Mouse (Mus musculus): Measurements from ENCODE around the gene Zfp536. TPM values are rescaled to one million over a fixed set of nuclear protein-coding genes. Genes with fewer than 3 reads are reported as not detected.
A peak's percentile ranks its signal among the peaks of the same experiment; 100 is the strongest.

The Zfp536 gene
- polyA plus RNA-seq, 1 experiment from 2014 or later, result 14.9 TPM

DNA sequence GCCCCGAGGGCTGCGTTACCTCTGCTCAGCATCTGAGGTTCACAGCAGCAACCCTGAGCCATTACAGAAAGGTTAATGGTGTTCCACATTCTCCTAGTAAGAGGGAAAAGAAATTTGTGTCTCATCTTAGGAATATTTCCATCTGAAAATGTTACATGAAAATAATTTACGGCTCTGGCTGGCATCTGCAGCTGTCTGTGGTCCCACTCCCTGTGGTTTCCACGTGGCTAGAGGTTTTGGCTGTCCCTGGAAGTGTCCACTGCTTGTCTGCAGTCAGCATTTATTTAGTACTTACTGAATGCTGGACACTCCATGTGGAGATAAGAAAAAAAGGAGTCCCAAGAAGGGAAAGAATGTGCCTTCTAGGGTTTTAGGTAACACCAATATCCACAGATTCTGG, 15.3 kb upstream of the Zfp536 start:
- H3K27me3 ChIP-seq (ENCODE audit: control insufficient read depth, insufficient read depth, low read length), result no peaks in the 10 kb centered on the region
- H3K4me3 ChIP-seq (replicated peaks; ENCODE audit: low read length), result no peak overlapping the region
- H3K36me3 ChIP-seq (ENCODE audit: control insufficient read depth, insufficient read depth, low read length), result no peaks in the 10 kb centered on the region
- H3K4me2 ChIP-seq (ENCODE audit: low read depth, low read length), result no peak overlapping the region
- no peak for ATAC-seq (ENCODE audit: insufficient read depth, low FRiP score)
- 0 out of 2 replicates have a peak, but pooled peaks cover 5% of the 10 kb centered on the region for H3K9me3 ChIP-seq (replicated peaks; ENCODE audit: control insufficient read depth, low read length)
- no peak overlapping the region for H3K27ac ChIP-seq (ENCODE audit: low read length)
- H3K4me1 ChIP-seq (ENCODE audit: control insufficient read depth, insufficient read depth, low read length), result no peaks in the 10 kb centered on the region
- no peak overlapping the region for H3K9ac ChIP-seq (ENCODE audit: low read length)
- WGBS, result 72% methylated on average over 4 of the region's 4 CpGs

DNA sequence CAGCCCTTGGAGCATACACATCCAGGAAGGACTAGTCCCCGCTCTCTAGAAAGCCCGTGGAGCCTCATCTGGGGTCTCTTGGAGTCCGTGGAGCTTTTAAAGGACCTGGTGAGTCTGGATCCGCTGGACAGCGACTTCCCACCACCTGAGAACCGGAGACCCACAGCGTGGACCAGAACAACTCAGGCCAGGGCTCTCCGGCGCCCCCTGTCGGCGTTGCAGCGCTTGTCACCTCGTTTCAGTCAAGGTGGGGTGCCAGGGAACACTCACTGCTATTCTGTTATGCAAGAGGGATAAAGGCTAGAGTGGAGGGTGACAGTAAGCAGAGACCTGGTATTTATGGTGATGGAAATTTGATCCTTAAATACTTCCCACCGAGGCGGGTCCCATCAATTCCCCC, 2.1 kb upstream of the Zfp536 start:
- Histone ChIP-seq H3K4me3 (replicated peaks; ENCODE audit: low read length) (no peak overlapping the region), H3K4me2 (ENCODE audit: low read depth, low read length) (no peak overlapping the region), H3K9ac (ENCODE audit: low read length) (no peak overlapping the region), H3K27me3 (ENCODE audit: control insufficient read depth, insufficient read depth, low read length) (peaks cover 42% of the 10 kb centered on the region), H3K27ac (ENCODE audit: low read length) (no peak overlapping the region), H3K4me1 (ENCODE audit: control insufficient read depth, insufficient read depth, low read length) (peaks cover 12% of the 10 kb centered on the region; the same call in 1 of the 2 replicates), H3K9me3 (replicated peaks; ENCODE audit: control insufficient read depth, low read length) (no peaks in the 10 kb centered on the region), H3K36me3 (ENCODE audit: control insufficient read depth, insufficient read depth, low read length) (no peaks in the 10 kb centered on the region)
- ATAC-seq (ENCODE audit: insufficient read depth, low FRiP score), result no peak
- 3% methylated on average over 15 of the region's 15 CpGs for WGBS

DNA sequence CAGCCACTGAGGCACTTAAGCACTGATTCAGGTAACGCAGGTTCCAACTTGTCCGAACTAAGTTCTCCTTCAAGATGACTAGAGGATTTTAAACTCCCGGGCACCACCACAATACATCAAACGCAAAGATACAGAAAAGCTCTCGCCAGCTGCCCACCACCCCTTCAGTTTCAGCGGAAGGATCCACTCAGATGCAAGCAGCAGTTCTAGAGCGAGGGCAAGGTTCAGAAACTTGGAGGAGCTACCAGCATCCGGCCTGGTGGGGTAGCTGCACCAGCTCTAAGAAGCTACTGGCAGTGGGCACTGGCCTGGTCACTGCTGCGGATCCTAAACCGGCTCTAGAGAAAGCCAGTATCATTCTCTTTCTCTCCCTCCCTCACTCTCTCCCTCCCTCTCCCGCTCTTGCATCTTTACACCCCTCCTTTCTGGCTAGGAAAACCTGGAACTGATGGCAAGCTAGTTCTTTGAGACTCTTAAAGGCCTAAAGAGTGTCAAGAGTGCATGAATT, 1.1 kb upstream of the Zfp536 start:
- Histone ChIP-seq H3K9me3 (replicated peaks; ENCODE audit: control insufficient read depth, low read length) (no peaks in the 10 kb centered on the region), H3K4me1 (ENCODE audit: control insufficient read depth, insufficient read depth, low read length) (peaks cover 16% of the 10 kb centered on the region; the same call in 1 of the 2 replicates), H3K27ac (ENCODE audit: low read length) (no peak overlapping the region), H3K4me2 (ENCODE audit: low read depth, low read length) (no peak overlapping the region), H3K27me3 (ENCODE audit: control insufficient read depth, insufficient read depth, low read length) (peaks cover 51% of the 10 kb centered on the region), H3K4me3 (replicated peaks; ENCODE audit: low read length) (no peak overlapping the region), H3K36me3 (ENCODE audit: control insufficient read depth, insufficient read depth, low read length) (no peaks in the 10 kb centered on the region), H3K9ac (ENCODE audit: low read length) (no peak overlapping the region)
- 46% methylated on average over 11 of the region's 11 CpGs for WGBS
- ATAC-seq (ENCODE audit: insufficient read depth, low FRiP score), result no peak

DNA sequence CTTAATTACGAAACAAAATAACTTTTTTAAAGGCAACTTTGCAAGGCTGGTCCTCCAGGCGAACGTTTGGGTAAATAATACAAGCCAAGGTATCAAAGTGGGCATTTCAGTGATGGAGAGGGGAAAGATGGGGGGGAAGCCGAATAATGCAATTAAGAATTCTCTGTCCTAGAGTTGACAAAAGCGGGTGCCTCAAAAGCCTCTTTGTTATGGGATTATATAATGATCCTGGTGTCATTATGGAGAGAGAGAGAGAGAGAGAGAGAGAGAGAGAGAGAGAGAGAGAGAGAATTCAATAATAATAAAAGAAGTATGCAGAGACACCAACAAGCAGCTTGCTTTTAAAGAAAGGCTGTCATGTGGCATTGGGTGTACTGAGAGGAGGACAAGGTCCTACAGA, 465 bp upstream of the Zfp536 start:
- Histone ChIP-seq H3K4me1 (ENCODE audit: control insufficient read depth, insufficient read depth, low read length) (peaks cover 16% of the 10 kb centered on the region; the same call in 1 of the 2 replicates), H3K36me3 (ENCODE audit: control insufficient read depth, insufficient read depth, low read length) (no peaks in the 10 kb centered on the region), H3K9me3 (replicated peaks; ENCODE audit: control insufficient read depth, low read length) (no peaks in the 10 kb centered on the region), H3K9ac (ENCODE audit: low read length) (no peak overlapping the region), H3K4me3 (replicated peaks; ENCODE audit: low read length) (no peak overlapping the region; the same call in 1 of the 2 replicates), H3K27ac (ENCODE audit: low read length) (no peak overlapping the region), H3K27me3 (ENCODE audit: control insufficient read depth, insufficient read depth, low read length) (peaks cover 54% of the 10 kb centered on the region), H3K4me2 (ENCODE audit: low read depth, low read length) (peak overlapping the region; percentile 96; the same call in 1 of the 2 replicates)
- WGBS, result 24% methylated on average over 5 of the region's 5 CpGs
- ATAC-seq (ENCODE audit: insufficient read depth, low FRiP score), result no peak

DNA sequence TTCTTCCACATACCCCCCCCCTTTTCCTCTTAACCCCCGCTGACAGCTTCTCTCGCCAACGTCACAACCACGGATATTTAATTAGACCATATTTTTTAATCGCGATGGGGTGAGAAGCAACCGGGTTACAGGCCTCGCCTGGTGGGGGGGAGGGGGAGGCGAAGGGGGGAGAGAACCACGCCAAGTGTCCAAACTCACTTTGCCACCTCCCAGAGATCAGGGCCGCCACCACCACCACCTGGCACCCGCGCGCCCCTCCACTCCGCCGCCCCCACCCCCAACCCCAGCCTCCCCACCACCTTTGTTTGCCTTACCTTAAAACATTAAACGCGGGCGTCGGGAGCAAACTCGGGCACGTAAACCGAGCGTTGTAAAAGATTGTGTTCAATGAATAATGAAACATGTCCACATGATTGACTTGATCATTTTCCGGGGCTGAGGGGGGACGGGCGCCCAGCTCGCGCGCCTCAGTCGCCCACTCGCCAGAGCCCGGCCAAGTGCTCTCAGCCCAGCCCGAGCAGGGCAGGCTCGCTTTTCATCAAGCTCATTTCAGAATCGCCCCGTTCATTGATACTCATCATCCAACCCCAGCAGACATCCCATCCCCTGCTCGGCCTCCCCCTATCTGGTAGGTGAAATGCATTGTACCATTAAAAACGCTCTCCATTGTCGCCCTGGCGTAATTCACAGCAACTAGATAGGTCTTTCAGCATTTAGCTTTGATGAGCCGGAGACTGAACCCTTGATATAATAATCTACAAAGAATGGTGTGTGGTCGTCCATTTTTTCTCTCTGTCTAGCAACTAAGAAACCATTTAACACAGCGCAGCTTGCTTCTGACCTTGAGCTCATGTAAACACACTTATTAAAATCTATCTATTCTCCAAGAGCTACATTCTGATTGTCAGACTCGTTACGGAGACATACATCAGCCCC, 797 bp downstream of the Zfp536 start:
- Histone ChIP-seq H3K27me3 (ENCODE audit: control insufficient read depth, insufficient read depth, low read length) (peaks cover 67% of the 10 kb centered on the region), H3K27ac (ENCODE audit: low read length) (peak overlapping the region; percentile 44), H3K9me3 (replicated peaks; ENCODE audit: control insufficient read depth, low read length) (no peaks in the 10 kb centered on the region), H3K9ac (ENCODE audit: low read length) (peak overlapping the region; percentile 79), H3K4me2 (ENCODE audit: low read depth, low read length) (peak overlapping the region; percentile 96), H3K4me3 (replicated peaks; ENCODE audit: low read length) (peak overlapping the region; percentile 65), H3K36me3 (ENCODE audit: control insufficient read depth, insufficient read depth, low read length) (no peaks in the 10 kb centered on the region), H3K4me1 (ENCODE audit: control insufficient read depth, insufficient read depth, low read length) (peaks cover 16% of the 10 kb centered on the region; the same call in 1 of the 2 replicates)
- WGBS, result under 1% methylated on average over 45 of the region's 46 CpGs
- no peak for ATAC-seq (ENCODE audit: insufficient read depth, low FRiP score)

DNA sequence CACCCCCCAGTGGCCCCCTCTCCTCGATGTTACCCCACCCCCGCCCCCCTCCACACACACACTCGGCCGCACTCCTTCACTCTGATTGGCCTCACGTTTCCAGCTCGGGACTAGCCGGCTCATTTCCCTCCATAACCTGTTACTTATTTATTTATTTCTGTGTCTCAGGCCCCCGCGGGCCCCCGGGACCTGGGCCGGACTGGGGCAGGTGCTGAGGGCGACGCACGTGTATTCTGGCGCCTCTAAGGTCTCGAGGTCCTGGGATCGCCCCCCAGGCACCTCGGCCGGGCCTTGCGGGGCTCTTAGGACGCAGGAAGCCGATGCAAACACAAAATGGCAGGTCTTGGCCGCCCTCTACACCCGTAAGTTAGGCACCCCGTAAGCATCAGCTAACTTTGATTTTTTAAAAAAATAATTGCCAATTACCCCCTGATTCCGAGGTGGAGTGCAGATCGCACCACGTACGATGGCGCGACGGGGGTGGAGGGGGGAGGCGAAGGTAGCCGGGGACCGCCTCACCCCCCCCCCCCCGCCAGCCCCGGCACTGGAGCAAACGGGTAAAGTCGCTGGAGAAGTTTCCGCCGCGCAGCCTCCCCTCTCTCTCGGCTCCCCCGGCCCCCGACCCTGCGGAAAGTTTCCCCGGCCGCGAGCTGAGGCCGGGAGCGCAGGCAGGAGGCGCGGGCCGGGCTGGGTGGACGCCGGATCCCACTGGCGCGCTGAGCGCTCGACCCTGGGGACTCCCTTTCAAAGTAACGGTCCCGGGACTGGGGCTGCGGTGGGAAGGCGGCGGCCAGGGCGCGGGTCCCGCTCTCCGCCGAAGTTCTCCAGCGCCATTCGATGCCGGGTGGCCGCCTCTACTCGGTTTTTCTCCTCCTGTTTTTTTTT, 1.7 kb downstream of the Zfp536 start:
- Histone ChIP-seq H3K9me3 (replicated peaks; ENCODE audit: control insufficient read depth, low read length) (no peaks in the 10 kb centered on the region), H3K4me3 (replicated peaks; ENCODE audit: low read length) (peak overlapping the region; percentile 65), H3K4me2 (ENCODE audit: low read depth, low read length) (peak overlapping the region; percentile 96), H3K27me3 (ENCODE audit: control insufficient read depth, insufficient read depth, low read length) (peaks cover 73% of the 10 kb centered on the region), H3K27ac (ENCODE audit: low read length) (peak overlapping the region; percentile 78), H3K9ac (ENCODE audit: low read length) (peak overlapping the region; percentile 79), H3K36me3 (ENCODE audit: control insufficient read depth, insufficient read depth, low read length) (no peaks in the 10 kb centered on the region), H3K4me1 (ENCODE audit: control insufficient read depth, insufficient read depth, low read length) (peaks cover 16% of the 10 kb centered on the region; the same call in 1 of the 2 replicates)
- under 1% methylated on average over 68 of the region's 75 CpGs for WGBS
- peak; percentile 31; the same call in 1 of the 2 replicates for ATAC-seq (ENCODE audit: insufficient read depth, low FRiP score)

DNA sequence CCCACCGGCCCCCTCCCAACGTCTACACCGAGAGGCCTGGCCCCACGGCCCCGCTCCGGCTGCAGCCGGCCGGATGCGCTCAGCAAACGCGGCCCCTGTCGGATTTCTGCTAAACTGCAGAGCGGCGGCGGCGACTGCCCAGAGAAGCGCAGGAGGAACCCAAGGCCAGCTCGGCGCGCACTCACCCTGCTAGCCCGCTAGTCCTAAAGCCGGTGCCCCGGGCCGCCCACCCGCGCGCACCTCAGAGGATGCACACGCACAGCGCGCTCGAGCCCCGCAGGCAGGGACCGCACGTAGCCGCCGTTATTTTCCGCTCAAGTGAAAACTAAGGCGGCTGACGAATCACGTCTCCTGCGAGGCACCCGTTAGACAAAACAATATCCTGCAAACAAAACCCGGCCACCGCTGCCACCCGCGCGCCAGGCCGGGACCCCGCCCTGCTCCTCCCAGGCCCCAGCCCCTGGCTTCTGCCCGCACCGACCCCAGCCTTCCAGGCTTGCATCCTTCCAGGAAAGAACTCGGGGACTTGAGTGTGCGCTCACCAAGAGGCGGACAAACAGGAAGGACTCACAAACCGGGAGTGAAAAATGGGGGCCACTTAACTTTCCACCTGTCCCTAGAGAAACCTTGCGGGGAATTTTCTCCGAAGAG, 2.9 kb downstream of the Zfp536 start:
- Histone ChIP-seq H3K27me3 (ENCODE audit: control insufficient read depth, insufficient read depth, low read length) (peaks cover 74% of the 10 kb centered on the region), H3K27ac (ENCODE audit: low read length) (peak overlapping the region; percentile 78), H3K4me3 (replicated peaks; ENCODE audit: low read length) (peak overlapping the region; percentile 61), H3K9ac (ENCODE audit: low read length) (peak overlapping the region; percentile 74), H3K4me1 (ENCODE audit: control insufficient read depth, insufficient read depth, low read length) (peaks cover 16% of the 10 kb centered on the region; the same call in 1 of the 2 replicates), H3K9me3 (replicated peaks; ENCODE audit: control insufficient read depth, low read length) (no peaks in the 10 kb centered on the region), H3K36me3 (ENCODE audit: control insufficient read depth, insufficient read depth, low read length) (no peaks in the 10 kb centered on the region), H3K4me2 (ENCODE audit: low read depth, low read length) (peak overlapping the region; percentile 96)
- peak; percentile 74; the same call in 1 of the 2 replicates for ATAC-seq (ENCODE audit: insufficient read depth, low FRiP score)
- under 1% methylated on average over 57 of the region's 57 CpGs for WGBS

All from stomach, embryonic 16.5 days (tissue).